Mouse (Mus musculus) embryonic facial prominence, embryonic 12.5 days (tissue): ENCODE data around the gene Calm2. TPM values are rescaled to one million over a fixed set of nuclear protein-coding genes. Genes with fewer than 3 reads are reported as not detected.

ENCODE experiments used
- ATAC-seq: fragments of 200-750 bp; cut with Nextera tagmentation; 2 replicates; pipeline ENCODE4 v1.8.0; 2017; ENCODE audit not compliant: insufficient number of reproducible peaks, insufficient read depth, low FRiP score, low TSS enrichment
- H3K27ac ChIP-seq: fragments of 300-500 bp; sonication (generic); 2 replicates; pipeline ENCODE4 v1.5.1; 2016; ENCODE audit warnings: mild to moderate bottlenecking
- H3K27me3 ChIP-seq: fragments of 300-500 bp; sonication (generic); 2 replicates; pipeline ENCODE4 v1.6.1; 2016; ENCODE audit warnings: mild to moderate bottlenecking, moderate library complexity
- H3K36me3 ChIP-seq: fragments of 300-500 bp; sonication (generic); 2 replicates; pipeline ENCODE4 v1.6.1; 2016; ENCODE audit warnings: mild to moderate bottlenecking
- H3K4me1 ChIP-seq: fragments of 300-500 bp; sonication (generic); 2 replicates; pipeline ENCODE4 v1.6.1; 2016
- H3K4me2 ChIP-seq: fragments of 300-500 bp; sonication (generic); replicated peaks from 2 replicates; pipeline ENCODE4 v1.6.1; 2016; ENCODE audit warnings: mild to moderate bottlenecking, moderate library complexity
- H3K4me3 ChIP-seq: fragments of 300-500 bp; sonication (generic); 2 replicates; pipeline ENCODE4 v1.5.1; 2016; ENCODE audit warnings: mild to moderate bottlenecking
- H3K9ac ChIP-seq: fragments of 300-500 bp; sonication (generic); 2 replicates; pipeline ENCODE4 v1.6.1; 2016; ENCODE audit warnings: mild to moderate bottlenecking, moderate library complexity
- H3K9me3 ChIP-seq: fragments of 300-500 bp; sonication (generic); 2 replicates; pipeline ENCODE4 v1.6.1; 2016; ENCODE audit warnings: mild to moderate bottlenecking, moderate library complexity
- WGBS: fragments of 180-500 bp; shearing (Covaris S2); methylation state at CpG from one replicate; pipeline ENCODE4 v1.1.7; 2016; 5-methylcytosine and 5-hydroxymethylcytosine counted together
- polyA plus RNA-seq: library from polyadenylated mRNA; unstranded; fragments of >200 nt; fragmentation: Nextera tagmentation; extraction: Ambion mirVana; gene quantifications from 2 replicates; pipeline ENCODE4 v1.2.1, GENCODE M21; 2016

Calm2 gene
- 823 and 840 TPM in 2 replicates for polyA plus RNA-seq

GRCm38 (mm10) chr17:87446767-87447611 is at the start of gene Calm2:
TSS of gene Calm2 (minus strand) at chr17:87446935.
- no peaks in the 10 kb centered on the region for H3K9me3 ChIP-seq
- peak within 1 kb of the TSS; percentile 97 for H3K27ac ChIP-seq
- peak within 1 kb of the TSS; percentile 95 for H3K9ac ChIP-seq
- under 1% methylated on average over 65 of the region's 69 CpGs for WGBS
- peak; percentile 90 for ATAC-seq
- H3K4me1 ChIP-seq = peaks cover 23% of the 10 kb centered on the region
- H3K4me3 ChIP-seq = peak within 1 kb of the TSS; percentile 89
- H3K36me3 ChIP-seq = 0 out of 2 replicates have a peak, but pooled peaks cover 3% of the 10 kb centered on the region
- H3K4me2 ChIP-seq = peak within 1 kb of the TSS; percentile 81
- no peaks in the 10 kb centered on the region for H3K27me3 ChIP-seq

GRCm38 (mm10) chr17:87495504-87495903 is 48.8 kb upstream of the Calm2 start:
- Histone ChIP-seq H3K36me3 (no peaks in the 10 kb centered on the region), H3K27me3 (peaks cover 5% of the 10 kb centered on the region; the same call in 1 of the 2 replicates), H3K9me3 (no peaks in the 10 kb centered on the region), H3K9ac (no peak overlapping the region), H3K27ac (no peak overlapping the region), H3K4me3 (no peak overlapping the region), H3K4me2 (no peak overlapping the region), H3K4me1 (peaks cover under 1% of the 10 kb centered on the region; the same call in 1 of the 2 replicates)
- no peak for ATAC-seq
- WGBS = 87% methylated on average over 4 of the region's 4 CpGs

- no peak for ATAC-seq
- 94% methylated on average over 4 of the region's 4 CpGs for WGBS
- no peak overlapping the region for H3K9ac ChIP-seq
These were observed 47.6 kb upstream of the Calm2 start for GRCm38 (mm10) chr17:87494310-87494709.

GRCm38 (mm10) chr17:87492286-87492685 is 45.6 kb upstream of the Calm2 start:
- WGBS = 44% methylated on average over 4 of the region's 4 CpGs
- ATAC-seq = no peak
- H3K9me3 ChIP-seq = no peaks in the 10 kb centered on the region
- no peak overlapping the region for H3K27ac ChIP-seq
- no peak overlapping the region for H3K4me3 ChIP-seq
- H3K4me1 ChIP-seq = peaks cover 4% of the 10 kb centered on the region; the same call in 1 of the 2 replicates
- no peaks in the 10 kb centered on the region for H3K36me3 ChIP-seq
- peaks cover 5% of the 10 kb centered on the region; the same call in 1 of the 2 replicates for H3K27me3 ChIP-seq
- no peak overlapping the region for H3K9ac ChIP-seq
- no peak overlapping the region for H3K4me2 ChIP-seq

More at GRCm38 (mm10) chr17:87494310-87494709, 47.6 kb upstream of the Calm2 start:
- no peaks in the 10 kb centered on the region for H3K9me3 ChIP-seq
- no peak overlapping the region for H3K4me3 ChIP-seq
- H3K36me3 ChIP-seq = no peaks in the 10 kb centered on the region
- H3K4me2 ChIP-seq = no peak overlapping the region
- H3K27ac ChIP-seq = no peak overlapping the region
- H3K4me1 ChIP-seq = peaks cover 4% of the 10 kb centered on the region; the same call in 1 of the 2 replicates
- H3K27me3 ChIP-seq = peaks cover 5% of the 10 kb centered on the region; the same call in 1 of the 2 replicates

GRCm38 (mm10) chr17:87490295-87490694 is 43.6 kb upstream of the Calm2 start:
- no peak overlapping the region for H3K4me3 ChIP-seq
- peaks cover 4% of the 10 kb centered on the region; the same call in 1 of the 2 replicates for H3K4me1 ChIP-seq
- WGBS = 33% methylated on average over 6 of the region's 6 CpGs
- peaks cover 5% of the 10 kb centered on the region; the same call in 1 of the 2 replicates for H3K27me3 ChIP-seq
- no peak overlapping the region for H3K4me2 ChIP-seq
- ATAC-seq = no peak
- no peaks in the 10 kb centered on the region for H3K9me3 ChIP-seq
- H3K36me3 ChIP-seq = no peaks in the 10 kb centered on the region
- no peak overlapping the region for H3K9ac ChIP-seq
- no peak overlapping the region for H3K27ac ChIP-seq

- 88% methylated on average over 5 of the region's 5 CpGs for WGBS
- Histone ChIP-seq H3K4me1 (peaks cover 4% of the 10 kb centered on the region; the same call in 1 of the 2 replicates), H3K4me2 (no peak overlapping the region)
These were observed 39.0 kb upstream of the Calm2 start for GRCm38 (mm10) chr17:87485751-87486150.

GRCm38 (mm10) chr17:87482867-87483266 is 36.1 kb upstream of the Calm2 start:
- no peak overlapping the region for H3K9ac ChIP-seq

More at GRCm38 (mm10) chr17:87485751-87486150, 39.0 kb upstream of the Calm2 start:
- H3K4me3 ChIP-seq = no peak overlapping the region
- no peak overlapping the region for H3K27ac ChIP-seq
- H3K36me3 ChIP-seq = no peaks in the 10 kb centered on the region
- no peak for ATAC-seq
- no peaks in the 10 kb centered on the region for H3K9me3 ChIP-seq
- H3K27me3 ChIP-seq = no peaks in the 10 kb centered on the region
- H3K9ac ChIP-seq = no peak overlapping the region

GRCm38 (mm10) chr17:87478569-87478968 is 31.8 kb upstream of the Calm2 start:
- WGBS = 67% methylated on average over 9 of the region's 9 CpGs
- H3K27ac ChIP-seq = no peak overlapping the region
- no peak for ATAC-seq
- peaks cover 3% of the 10 kb centered on the region; the same call in 1 of the 2 replicates for H3K27me3 ChIP-seq
- peaks cover 18% of the 10 kb centered on the region for H3K4me1 ChIP-seq
- H3K9ac ChIP-seq = no peak overlapping the region
- H3K36me3 ChIP-seq = no peaks in the 10 kb centered on the region
- H3K9me3 ChIP-seq = no peaks in the 10 kb centered on the region
- no peak overlapping the region for H3K4me2 ChIP-seq
- no peak overlapping the region for H3K4me3 ChIP-seq

More at GRCm38 (mm10) chr17:87482867-87483266, 36.1 kb upstream of the Calm2 start:
- Histone ChIP-seq H3K27ac (no peak overlapping the region), H3K4me2 (no peak overlapping the region), H3K9me3 (no peaks in the 10 kb centered on the region), H3K36me3 (no peaks in the 10 kb centered on the region), H3K27me3 (no peaks in the 10 kb centered on the region), H3K4me1 (no peaks in the 10 kb centered on the region), H3K4me3 (no peak overlapping the region)
- ATAC-seq = no peak
- WGBS = 61% methylated on average over 3 of the region's 3 CpGs

- peaks cover 21% of the 10 kb centered on the region for H3K4me1 ChIP-seq
- no peak overlapping the region for H3K9ac ChIP-seq
- no peaks in the 10 kb centered on the region for H3K36me3 ChIP-seq
- peaks cover 3% of the 10 kb centered on the region; the same call in 1 of the 2 replicates for H3K27me3 ChIP-seq
- no peak for ATAC-seq
- H3K4me3 ChIP-seq = no peak overlapping the region
- no peak overlapping the region for H3K27ac ChIP-seq
- WGBS = 74% methylated on average over 16 of the region's 16 CpGs
- H3K4me2 ChIP-seq = no peak overlapping the region
- no peaks in the 10 kb centered on the region for H3K9me3 ChIP-seq
These were observed 30.9 kb upstream of the Calm2 start for GRCm38 (mm10) chr17:87477611-87478010.

GRCm38 (mm10) chr17:87475356-87475755 is 28.6 kb upstream of the Calm2 start:
- 62% methylated on average over 8 of the region's 8 CpGs for WGBS
- peaks cover 3% of the 10 kb centered on the region; the same call in 1 of the 2 replicates for H3K27me3 ChIP-seq
- no peaks in the 10 kb centered on the region for H3K36me3 ChIP-seq
- H3K9me3 ChIP-seq = no peaks in the 10 kb centered on the region
- H3K4me2 ChIP-seq = no peak overlapping the region
- H3K9ac ChIP-seq = no peak overlapping the region
- H3K4me3 ChIP-seq = no peak overlapping the region
- H3K27ac ChIP-seq = no peak overlapping the region
- peaks cover 21% of the 10 kb centered on the region for H3K4me1 ChIP-seq
- ATAC-seq = no peak

- Histone ChIP-seq H3K4me3 (peak overlapping the region; percentile 35), H3K27ac (no peak overlapping the region), H3K9me3 (no peaks in the 10 kb centered on the region), H3K4me1 (peaks cover 21% of the 10 kb centered on the region), H3K36me3 (no peaks in the 10 kb centered on the region), H3K4me2 (peak overlapping the region; percentile 78), H3K27me3 (peaks cover 3% of the 10 kb centered on the region; the same call in 1 of the 2 replicates), H3K9ac (peak overlapping the region; percentile 34; the same call in 1 of the 2 replicates)
- 0% methylated on average over 7 of the region's 7 CpGs for WGBS
- no peak for ATAC-seq
These were observed 27.7 kb upstream of the Calm2 start for GRCm38 (mm10) chr17:87474501-87474795.
